Mouse (Mus musculus): ENCODE results near the gene Gm49333. TPM values are rescaled to one million over a fixed set of nuclear protein-coding genes. Genes with fewer than 3 reads are reported as not detected.

Gm49333 gene
- total RNA-seq (2021), result not detected
- long read RNA-seq, experiment 1, result 0 reads
- long read RNA-seq, experiment 2, partial matches to known transcripts, result 0 of 1 reads
- long read RNA-seq, experiment 2, other reads (novel, unspliced or antisense), result 1 of 1 reads

DNA sequence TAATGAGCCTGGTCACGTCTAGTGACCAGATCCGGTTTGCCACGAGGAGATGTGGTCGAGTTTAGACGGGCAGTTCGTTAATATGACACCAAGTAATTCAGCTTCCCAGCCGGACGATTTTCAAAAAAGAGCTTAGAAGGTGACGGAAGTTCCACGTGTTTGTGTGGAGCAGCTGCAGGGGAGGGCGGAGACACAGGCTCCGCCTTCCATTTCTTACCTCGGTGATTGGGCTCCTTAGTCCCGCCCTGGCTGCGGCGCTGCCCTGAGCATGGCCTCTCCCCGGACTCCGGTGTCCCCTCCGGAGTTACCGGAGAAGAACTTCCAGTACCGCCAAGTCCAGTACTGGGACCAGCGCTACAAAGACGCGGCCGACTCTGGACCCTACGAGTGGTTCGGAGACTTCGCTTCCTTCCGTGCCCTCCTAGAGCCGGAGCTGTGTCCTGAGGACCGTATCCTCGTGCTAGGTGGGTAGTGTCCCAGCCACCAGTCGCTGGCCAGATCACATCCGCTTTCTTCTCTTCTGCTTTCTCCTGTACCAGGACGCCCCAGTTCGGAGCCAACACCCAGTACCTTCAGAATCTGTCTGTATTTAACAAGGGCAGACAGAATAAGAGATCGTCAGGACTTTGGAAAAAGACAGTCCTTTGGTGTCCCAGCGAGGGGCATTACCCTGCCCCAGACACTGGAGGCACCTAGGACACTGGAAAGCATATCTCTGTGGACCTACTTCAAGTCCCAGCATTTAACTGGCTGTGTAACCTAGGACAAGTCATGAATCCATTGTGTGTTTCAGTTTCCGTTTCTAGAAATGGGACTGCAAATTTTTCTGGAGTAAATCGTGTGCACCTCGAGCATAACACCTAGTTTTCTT lies at the start of gene Gm49333, which contains the start of the genes Eef1akmt4 and Alg3:
Gene Gm49333 (plus strand): TSS at position 254 of the 871 bp plus-strand sequence.
Gene Eef1akmt4 (plus strand): TSS at position 237 of the 871 bp plus-strand sequence.
Gene Alg3 (minus strand): TSS at position 379 of the 871 bp plus-strand sequence.
- DNase-seq (ENCODE audit: low spot score in 2 of 2), result peak; percentile 63 to 85

DNA sequence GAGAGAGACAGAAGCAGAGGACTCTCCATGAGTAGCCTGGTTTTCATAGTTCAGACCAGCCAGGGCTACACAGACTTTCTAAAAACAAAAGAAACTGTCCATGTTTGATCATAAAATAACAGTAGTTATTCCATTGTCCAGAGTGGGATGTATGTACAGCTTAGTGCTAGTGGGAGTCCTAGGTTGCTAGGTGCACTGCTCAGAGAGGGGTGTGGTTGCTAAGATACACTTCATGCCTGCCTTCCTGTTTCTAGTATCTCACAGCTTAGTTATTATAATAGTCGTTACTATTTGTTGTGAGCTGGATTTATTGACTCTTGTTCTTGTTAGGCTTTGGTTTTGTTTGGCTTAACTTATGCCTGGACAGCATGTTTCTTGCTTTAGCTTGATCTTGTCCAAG lies 46.3 kb upstream of the Gm49333 start:
- no peak for DNase-seq (ENCODE audit: low spot score in 2 of 2)

DNA sequence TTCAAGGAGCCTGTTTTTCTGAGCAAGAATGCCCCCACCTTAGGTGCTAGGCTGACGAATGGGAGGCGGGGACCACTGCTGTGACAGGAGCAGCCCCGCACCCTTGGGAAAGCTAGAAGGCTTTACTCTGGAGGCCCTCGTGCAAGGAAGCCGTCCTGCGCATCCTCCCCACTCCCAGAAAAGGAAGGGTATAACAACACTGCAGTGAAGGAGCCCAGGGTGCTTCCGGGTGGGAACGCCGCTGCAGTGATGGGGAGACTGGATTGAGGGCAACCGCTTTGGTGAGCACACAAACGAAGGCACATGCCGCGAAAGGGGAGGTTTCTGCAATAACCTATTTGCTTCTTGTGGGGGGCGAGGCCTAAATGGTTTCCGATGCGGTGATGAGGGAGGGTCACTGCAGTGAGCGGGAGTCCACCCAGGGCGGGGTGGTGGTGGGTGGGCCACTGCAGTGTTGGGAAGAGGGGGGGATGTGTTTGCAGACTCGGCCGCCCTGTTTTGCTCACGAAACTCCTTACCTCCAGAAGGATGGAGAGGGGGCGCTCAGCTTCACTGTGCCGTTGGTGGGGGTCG lies 22.0 kb upstream of the Gm49333 start, which contains the start of gene Vwa5b2:
Gene Vwa5b2 (plus strand): TSS at position 106 of the 573 bp plus-strand sequence.
- DNase-seq (ENCODE audit: low spot score in 2 of 2), result no peak

DNA sequence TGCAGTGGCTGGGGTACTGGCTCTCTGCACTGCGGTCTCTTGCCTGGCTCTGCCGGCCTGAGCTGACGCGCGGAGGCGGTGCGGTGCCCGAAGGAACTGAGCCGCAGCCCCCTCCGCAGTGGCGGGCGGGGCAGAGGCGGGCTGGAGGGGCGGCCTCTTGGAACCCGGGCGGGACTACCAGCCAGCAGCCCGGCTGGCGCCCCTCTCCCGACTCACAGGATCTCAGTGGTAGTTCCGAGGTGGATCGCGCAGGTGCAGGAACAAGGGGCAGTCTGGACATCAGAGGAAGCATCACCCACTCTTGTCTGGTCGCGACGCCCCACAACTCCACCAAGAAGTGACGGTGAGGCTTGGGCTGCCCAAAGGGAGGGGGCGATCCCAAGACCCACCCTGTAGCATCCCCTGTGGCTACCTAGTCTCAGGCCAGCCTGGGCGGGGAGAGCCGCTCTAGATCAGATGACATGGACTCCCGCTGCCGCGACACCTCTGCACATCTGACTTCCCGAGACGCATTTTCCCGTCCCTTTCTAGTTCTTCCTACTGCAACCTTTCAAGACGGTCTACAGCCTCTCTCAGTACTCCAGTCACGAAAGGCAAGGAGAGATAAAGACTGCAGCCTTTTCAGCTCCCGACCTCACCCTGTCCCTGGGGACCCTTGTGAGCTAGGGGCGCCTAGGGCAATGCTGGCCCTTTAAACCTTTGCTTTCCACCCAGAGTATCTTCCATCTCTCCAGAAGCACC lies 21.3 kb upstream of the Gm49333 start:
- DNase-seq (ENCODE audit: low spot score in 2 of 2), result no peak

DNA sequence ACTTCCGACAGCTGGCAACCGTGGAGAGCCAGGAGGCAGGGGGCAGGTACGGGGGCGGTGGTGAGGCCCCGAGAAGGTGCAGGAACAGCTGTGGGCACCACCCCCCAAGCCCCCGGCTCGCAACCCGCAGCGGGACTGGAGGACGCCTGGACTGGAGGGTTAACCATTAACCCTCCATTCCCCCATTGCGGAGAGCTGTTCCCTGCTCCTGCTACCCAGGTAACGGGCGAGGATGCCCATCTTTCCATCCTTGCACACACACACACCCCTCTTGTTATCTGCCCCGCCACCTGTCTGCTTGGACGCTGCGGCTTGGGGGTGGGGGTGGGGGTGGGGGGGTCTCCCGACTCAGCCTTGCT lies 20.8 kb upstream of the Gm49333 start:
- DNase-seq (ENCODE audit: low spot score in 2 of 2), result no peak

DNA sequence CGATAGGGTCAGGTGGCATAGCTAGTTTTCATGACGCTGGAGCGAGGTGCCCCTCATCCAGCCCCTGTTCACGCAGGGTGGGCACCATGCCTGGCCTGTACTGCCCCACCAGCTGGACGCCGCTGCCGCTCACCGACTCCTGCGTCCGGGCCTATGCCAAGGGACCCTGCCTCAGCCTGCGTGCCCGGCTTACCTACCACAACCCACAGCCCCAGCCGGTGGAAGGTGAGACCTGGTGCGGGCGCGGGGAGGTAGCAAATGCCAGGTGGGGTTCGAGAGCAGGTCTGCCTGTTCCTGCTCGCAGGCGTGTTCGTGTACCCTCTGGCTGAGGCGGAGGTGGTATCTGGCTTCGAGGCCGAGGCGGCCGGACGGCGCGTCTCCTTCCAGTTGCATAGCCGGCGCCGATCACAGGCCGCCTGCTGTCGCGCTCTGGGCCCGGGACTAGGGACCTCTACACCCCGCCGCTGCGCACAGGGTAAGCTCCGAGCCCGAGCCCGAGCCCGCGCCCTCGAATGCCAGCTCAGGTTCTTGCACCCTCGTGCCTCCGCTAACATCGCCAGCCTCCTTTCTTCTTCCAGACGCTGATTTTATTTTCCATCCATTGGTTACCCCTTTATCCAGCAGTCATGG lies 20.2 kb upstream of the Gm49333 start:
- DNase-seq (ENCODE audit: low spot score in 2 of 2), result no peak

DNA sequence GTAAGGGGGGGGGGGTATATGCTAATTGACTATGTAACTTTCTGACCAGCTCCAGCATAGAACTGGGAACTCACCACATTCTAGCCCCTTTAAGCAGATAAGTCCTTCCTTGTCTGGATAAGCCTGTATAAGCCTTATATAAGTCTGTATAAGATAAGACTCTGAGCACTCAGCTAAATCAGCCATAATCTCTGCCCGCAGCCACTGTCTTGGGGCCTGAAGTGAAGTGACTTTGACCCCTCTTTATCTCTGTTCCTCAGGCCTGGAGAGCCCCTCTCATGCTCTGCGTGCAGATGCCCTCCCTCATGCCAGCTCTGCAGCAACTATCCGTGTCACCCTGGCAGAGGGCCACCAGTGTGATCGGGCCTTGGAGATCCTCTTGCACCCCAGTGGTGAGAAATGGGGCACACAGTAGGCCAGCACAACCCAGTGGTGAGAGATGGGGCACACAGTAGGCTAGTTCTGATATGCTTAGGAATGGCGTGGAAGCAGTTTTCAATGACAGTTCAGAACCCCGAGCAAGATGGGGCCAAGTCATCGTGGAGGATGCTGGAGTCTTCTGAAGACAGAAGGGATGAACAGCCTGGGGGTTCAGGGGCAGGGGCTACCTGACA lies 16.2 kb upstream of the Gm49333 start:
- no peak for DNase-seq (ENCODE audit: low spot score in 2 of 2)

DNA sequence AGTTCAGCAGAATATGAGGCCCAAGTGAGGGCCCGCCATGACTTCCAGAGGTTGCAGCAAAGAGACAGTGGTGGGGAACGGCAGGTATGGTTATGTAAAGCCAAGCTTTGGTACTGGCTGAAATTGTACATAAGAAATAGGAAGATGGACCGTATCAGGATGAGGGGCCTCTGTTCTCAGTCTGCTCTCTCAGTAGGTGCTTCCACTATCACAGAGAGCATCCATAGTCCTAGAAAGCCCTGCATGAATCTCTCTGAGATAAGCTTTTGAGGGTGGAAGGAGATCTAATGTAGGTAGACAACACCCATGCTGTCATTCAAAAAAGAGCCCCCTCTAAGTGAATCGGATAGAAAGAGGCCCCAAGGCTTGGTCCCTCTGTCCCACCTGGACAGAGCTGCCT lies 15.7 kb upstream of the Gm49333 start:
- DNase-seq (ENCODE audit: low spot score in 2 of 2), result no peak

DNA sequence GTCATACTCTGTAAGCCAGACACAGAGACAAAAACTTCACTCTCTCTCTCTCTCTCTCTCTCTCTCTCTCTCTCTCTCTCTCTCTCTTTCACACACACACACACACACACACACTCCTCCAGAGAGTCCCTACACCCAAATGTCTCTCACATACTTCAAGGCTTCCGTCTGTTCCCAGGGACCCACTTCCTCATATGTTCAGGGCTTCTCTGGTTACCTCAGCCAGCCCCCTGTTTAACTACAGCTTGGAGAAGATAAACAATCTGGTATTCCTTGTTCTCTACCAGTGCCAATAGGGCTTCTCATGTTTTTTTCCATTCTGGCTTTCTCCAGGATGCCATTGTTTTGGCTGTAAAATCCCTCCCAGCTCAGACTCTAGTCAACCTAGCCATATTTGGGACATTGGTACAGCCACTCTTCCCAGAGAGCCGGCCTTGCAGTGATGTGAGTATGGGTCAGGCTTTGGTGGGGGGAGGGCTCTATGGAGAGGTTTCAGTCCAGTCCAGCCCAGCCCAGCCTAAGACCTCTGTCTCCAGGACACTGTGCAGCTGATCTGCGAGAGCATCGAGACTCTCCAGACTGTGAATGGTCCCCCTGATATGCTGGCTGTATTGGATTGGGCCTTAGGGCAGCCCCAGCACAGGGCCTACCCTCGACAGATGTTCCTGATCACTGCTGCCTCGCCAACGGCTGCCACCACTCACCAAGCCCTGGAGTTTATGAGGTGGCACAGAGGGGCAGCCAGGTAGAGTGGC lies 14.5 kb upstream of the Gm49333 start:
- DNase-seq (ENCODE audit: low spot score in 2 of 2), result no peak

DNA sequence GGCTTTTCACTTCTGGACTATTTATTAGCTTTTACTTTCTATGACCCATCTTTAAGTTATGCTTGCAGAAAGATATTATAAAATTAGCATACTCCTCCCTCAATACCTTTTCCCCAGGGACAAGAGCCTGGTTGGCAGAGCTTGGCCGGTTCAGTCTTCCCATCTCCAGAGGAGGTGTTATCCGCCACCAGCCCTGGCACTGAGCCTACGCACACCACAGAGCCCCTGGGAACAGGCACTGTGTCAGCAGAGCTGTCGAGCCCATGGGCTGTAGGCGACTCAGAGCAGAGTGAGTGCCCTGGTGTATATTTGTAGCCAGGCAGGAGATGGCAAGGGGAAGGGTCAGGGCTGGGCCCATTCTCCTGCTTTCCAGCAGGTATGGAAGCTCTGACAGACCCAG lies 10.9 kb upstream of the Gm49333 start:
- no peak for DNase-seq (ENCODE audit: low spot score in 2 of 2)

DNA sequence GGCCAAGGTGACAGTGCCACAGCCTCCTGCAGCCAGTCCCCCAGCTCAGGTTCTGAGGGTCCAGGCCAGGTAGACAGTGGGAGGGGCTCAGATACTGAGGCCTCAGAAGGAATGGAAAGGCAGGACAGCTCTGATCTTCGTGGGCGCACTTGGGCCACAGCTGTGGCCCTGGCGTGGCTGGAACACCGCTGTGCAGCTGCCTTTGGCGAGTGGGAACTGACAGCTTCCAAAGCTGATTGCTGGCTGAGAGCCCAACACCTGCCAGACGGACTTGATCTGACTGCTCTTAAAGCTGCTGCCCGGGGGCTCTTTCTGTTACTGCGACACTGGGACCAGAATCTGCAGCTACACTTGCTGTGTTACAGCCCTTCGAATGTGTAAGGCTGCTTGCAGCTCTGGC lies 6.7 kb upstream of the Gm49333 start:
- peak in 1 of 2 experiments; percentile 52 for DNase-seq (ENCODE audit: low spot score in 2 of 2)

DNA sequence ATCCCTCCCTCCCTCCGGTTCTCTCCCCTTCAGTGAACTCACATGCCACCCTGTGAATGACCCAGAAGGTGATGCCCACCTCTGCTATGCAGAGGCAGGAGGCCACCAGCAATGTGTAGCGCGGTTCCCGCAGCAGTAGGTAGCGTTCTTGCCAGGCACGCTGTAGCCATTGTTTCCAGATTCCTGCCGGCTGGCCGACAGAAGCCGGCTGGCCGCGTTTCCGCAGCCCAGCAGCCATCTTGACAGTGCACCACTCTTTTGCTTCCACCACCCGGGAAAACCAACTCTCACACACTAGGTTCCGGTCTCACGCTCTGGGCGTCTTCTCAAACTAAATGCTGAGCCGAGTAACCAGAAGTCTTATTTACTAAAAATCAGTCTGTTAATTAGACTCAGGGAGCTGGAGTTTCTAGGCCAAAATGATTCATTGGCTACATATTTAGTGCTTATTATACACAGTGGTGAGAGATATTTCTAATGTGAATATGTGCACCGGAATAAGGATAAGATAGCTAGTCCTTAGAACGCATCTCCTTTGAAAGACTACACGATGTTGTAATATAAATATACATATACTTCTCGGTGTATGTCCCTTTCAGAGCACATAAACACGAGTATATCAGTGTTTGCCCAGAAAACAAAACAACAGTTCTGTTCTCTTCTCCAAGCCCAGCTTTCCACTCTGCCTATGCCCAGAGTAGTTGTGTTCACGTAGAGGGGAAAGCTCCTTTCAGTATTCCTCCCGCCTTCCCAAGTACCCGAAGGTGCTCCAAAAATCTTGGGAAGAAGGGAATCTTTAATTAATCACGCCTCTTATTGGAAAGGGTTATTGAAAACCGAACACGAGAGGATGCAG lies 681 bp upstream of the Gm49333 start:
- peak in 1 of 2 experiments; percentile 71 for DNase-seq (ENCODE audit: low spot score in 2 of 2)

DNA sequence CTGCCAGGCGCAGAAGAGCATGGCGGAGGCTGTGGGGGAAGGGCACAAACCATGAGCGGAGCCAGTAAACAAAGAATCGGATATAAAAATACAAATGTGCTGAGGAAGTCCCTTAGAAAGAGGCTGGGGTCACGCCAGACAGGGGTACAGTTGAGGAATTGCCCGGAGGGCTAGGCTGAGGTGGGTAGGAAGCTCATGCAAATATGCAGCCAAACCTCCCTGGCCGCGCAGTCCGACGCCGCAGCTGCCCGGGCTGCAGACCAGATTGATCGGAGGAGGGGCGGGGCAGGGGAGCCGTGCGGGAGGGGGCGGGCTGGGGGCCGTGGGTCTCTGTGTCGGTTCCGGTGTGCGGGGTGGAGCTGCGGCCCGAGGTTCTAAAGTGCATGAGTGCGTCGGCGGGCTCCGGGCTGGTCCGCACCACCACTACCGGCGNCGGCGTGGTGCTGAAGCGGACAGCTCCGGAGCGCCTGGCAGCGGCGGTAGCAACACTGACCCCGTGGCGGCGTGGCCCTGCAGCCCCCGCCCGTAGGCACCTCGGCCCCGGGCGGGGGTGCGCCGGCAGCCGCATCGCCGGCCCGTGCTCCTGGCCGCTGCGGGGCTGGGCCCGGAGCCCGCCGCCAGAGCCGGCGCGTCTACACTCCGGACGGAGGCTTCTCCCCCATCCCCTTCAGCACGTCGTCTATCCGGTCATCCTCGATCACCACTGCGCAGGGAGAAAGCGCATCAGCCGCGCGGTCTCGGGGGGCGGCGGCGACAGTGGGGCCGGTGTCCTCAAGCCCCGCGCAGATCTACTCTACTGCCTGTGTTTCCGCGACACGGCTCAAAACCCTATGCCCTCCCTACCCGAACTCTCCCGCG lies 8.4 kb downstream of the Gm49333 start:
- DNase-seq (ENCODE audit: low spot score in 2 of 2), result peak in 1 of 2 experiments; percentile 39

DNA sequence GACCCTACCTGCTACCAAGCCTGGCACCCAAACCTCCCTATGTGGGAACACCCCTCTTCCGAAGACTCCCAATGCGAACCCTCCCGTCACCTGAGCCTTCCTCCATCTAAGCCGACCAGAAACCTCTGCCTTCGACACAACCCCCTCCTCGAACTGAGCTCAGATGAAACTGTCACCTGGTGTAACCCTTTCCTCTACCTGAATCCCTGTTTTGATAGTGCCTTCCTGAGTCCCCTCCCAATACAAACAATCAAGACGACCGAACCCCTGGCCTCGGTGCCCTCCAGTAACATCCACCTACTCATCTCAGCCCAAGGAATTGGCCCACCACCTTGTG lies 9.0 kb downstream of the Gm49333 start:
- no peak for DNase-seq (ENCODE audit: low spot score in 2 of 2)

DNA sequence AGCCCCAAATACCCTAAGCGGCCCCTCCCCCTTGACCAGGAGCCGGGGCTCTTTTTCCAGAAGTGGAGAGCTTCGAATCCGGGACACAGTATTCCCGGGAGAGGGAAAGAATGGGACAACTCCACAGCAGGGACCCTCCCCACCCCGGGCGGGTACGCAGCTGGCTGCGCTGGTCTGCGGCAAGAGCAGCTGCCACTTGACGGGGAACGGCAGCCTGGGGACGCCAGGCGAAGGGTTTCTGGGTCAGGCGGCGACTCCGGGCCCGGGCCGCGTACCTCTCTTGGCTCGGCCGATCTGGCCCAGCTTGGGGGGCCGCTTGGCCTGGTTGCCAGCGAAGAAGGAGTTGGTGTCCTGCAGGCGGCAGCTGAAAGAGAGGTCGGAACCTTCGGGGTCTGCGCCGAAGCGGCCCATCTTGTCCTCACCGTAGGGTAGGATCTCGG lies 9.4 kb downstream of the Gm49333 start:
- DNase-seq (ENCODE audit: low spot score in 2 of 2), result peak in 1 of 2 experiments; percentile 25

DNA sequence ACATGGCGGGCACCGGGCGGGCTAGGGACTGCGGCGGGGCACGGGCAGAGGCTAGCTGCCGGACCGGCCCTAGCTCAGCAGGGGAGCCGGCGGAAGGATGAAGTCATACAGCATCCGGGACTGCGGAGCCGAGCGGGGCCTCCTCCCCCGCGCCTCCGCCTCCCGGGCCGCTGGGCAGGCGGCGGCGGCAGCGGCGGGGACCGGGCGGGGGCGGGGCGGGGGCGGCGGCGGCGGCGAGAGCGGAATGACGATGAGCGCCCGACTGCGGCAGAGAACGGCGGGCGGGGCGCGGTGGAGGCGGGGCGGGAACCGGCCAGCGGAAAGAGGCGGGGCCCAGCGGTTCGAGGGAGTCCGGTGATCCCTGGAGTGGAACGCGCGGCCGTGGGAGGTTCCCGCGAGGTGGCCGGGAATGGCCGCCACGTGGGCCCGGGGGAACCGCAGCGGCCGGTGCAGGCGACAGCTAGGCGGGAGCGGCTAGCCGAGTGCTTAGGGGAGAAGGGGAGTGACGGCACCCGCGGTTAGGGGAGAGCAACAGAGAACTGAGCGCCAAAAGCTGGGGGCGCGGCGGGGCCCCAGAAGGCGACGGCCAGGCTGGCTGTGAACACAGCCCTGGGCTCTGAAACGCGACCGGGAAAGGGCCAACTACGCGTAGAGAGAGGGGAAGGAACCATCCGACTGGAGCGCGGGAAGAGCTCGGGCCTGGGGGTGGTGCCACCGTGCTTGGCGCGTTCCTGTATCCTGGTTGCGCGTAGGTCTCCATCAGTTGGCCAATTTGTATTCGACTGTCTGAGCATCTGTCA lies 10.0 kb downstream of the Gm49333 start, which contains the start of gene Camk2n2:
Gene Camk2n2 (minus strand): TSS at position 97 of the 800 bp plus-strand sequence.
- peak; percentile 37 to 46 for DNase-seq (ENCODE audit: low spot score in 2 of 2)

Data from gastrocnemius, postnatal 4 days (tissue).